Mouse (Mus musculus): ENCODE results near the gene Commd8. TPM values are rescaled to one million over a fixed set of nuclear protein-coding genes. Genes with fewer than 3 reads are reported as not detected.

The Commd8 gene
- polyA plus RNA-seq, 1 experiment from 2014 or later, result 158 TPM

DNA sequence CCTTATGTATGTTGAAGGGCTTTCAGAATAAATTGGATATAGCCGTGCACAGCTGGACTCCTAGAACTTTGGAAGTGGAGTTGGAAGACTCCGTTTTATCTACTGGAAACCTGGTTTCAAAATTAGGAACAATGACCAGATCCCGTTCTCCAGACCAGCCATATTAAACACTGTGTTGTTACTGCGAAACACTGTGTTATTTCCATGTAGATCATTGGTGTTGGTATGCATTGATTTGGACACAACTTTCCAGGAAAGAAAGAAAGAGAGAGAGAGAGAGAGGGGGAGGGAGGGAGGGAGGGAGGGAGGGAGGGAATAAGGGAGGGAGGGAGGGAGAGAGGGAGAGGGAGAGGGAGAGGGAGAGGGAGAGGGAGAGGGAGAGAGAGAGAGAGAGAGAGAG is 7.1 kb upstream of the Commd8 start:
- H3K36me3 ChIP-seq (replicated peaks; ENCODE audit: control insufficient read depth, insufficient read depth), result no peaks in the 10 kb centered on the region
- ATAC-seq (ENCODE audit: low FRiP score) (no peak), DNase-seq (ENCODE audit: low spot score) (no peak)
- H3K9me3 ChIP-seq (ENCODE audit: control insufficient read depth, low read length), result no peaks in the 10 kb centered on the region
- no peaks in the 10 kb centered on the region for H3K27me3 ChIP-seq (ENCODE audit: control insufficient read depth, insufficient read depth, low read length)
- H3K4me1 ChIP-seq (replicated peaks; ENCODE audit: control insufficient read depth, insufficient read depth, low read length), result peaks cover 6% of the 10 kb centered on the region; the same call in 1 of the 2 replicates
- H3K9ac ChIP-seq, result no peak overlapping the region
- peak overlapping the region; percentile 19; the same call in 1 of the 2 replicates for H3K4me2 ChIP-seq (replicated peaks)
- no peak overlapping the region for H3K27ac ChIP-seq
- no peak overlapping the region for H3K4me3 ChIP-seq (replicated peaks; ENCODE audit: low read length)
- WGBS, result 66% methylated on average over 4 of the region's 4 CpGs

DNA sequence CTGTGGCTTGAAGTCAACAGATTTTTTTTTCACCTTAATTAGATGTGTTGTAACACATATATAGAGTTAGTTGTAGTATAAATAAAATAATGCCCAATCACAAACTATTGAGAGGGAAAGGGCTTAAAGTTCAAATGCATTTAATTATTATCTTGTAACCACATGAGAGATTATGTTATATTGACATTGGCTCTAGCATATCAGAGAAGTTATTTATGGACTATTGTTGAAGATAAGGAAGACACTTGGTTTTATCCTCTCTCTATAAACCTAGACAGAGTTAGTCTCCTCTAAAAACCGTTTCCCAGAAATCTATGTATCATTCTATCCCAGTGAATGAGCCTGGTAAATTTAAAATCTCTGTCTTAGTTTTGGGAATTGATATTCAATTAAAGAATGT is 5.5 kb upstream of the Commd8 start:
- peaks cover 6% of the 10 kb centered on the region; the same call in 1 of the 2 replicates for H3K4me1 ChIP-seq (replicated peaks; ENCODE audit: control insufficient read depth, insufficient read depth, low read length)
- no peaks in the 10 kb centered on the region for H3K27me3 ChIP-seq (ENCODE audit: control insufficient read depth, insufficient read depth, low read length)
- 83% methylated on average over 1 of the region's 1 CpGs for WGBS
- H3K9me3 ChIP-seq (ENCODE audit: control insufficient read depth, low read length), result no peaks in the 10 kb centered on the region
- no peak for DNase-seq (ENCODE audit: low spot score)
- H3K9ac ChIP-seq, result no peak overlapping the region
- no peak for ATAC-seq (ENCODE audit: low FRiP score)
- H3K4me2 ChIP-seq (replicated peaks), result no peak overlapping the region
- no peak overlapping the region for H3K27ac ChIP-seq
- no peak overlapping the region for H3K4me3 ChIP-seq (replicated peaks; ENCODE audit: low read length)
- H3K36me3 ChIP-seq (replicated peaks; ENCODE audit: control insufficient read depth, insufficient read depth), result no peaks in the 10 kb centered on the region

DNA sequence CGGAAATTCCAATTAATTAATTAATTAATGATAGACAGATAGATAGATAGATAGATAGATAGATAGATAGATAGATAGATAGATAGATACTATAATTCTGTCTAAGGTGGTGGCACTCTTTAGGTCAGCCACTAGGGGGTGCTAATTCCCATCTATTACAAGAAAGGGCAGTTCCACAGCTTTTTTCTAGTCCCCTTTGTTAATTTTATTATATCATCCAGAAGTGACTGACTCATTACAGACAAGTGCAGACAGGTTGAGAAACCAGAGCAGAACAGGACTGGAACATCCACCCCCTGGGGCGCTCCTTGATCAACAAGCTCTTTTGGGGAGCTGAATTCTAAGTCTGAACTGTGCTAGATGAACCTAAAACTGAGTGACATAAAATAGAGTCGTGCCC is 4.7 kb upstream of the Commd8 start:
- H3K36me3 ChIP-seq (replicated peaks; ENCODE audit: control insufficient read depth, insufficient read depth), result no peaks in the 10 kb centered on the region
- no peaks in the 10 kb centered on the region for H3K27me3 ChIP-seq (ENCODE audit: control insufficient read depth, insufficient read depth, low read length)
- peaks cover 6% of the 10 kb centered on the region; the same call in 1 of the 2 replicates for H3K4me1 ChIP-seq (replicated peaks; ENCODE audit: control insufficient read depth, insufficient read depth, low read length)
- WGBS, result 32% methylated on average over 3 of the region's 3 CpGs
- DNase-seq (ENCODE audit: low spot score) (peak; percentile 38), ATAC-seq (ENCODE audit: low FRiP score) (no peak)
- H3K9ac ChIP-seq, result no peak overlapping the region
- H3K9me3 ChIP-seq (ENCODE audit: control insufficient read depth, low read length), result no peaks in the 10 kb centered on the region
- H3K4me3 ChIP-seq (replicated peaks; ENCODE audit: low read length), result no peak overlapping the region
- H3K4me2 ChIP-seq (replicated peaks), result no peak overlapping the region
- no peak overlapping the region for H3K27ac ChIP-seq

DNA sequence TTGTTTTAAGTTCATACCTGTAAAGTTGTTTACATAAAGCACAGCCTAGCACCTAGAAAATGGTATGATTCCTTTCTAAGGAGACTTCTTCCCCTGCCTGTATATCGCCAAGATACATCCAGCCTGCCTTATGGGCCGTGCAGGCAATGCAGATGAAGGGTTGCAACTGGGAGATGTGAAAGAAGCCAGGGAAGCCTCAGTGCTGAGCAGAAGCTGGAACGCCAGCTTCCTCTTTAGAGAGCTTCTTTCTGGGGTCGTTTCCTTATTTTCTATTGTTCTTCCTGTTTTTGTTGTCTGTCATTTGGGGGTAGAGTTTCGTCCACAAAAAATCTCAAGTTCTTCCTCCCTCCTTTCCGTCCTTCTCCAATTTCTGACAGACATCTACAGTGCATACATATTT is 2.1 kb upstream of the Commd8 start:
- WGBS, result 67% methylated on average over 6 of the region's 6 CpGs
- Histone ChIP-seq H3K27me3 (ENCODE audit: control insufficient read depth, insufficient read depth, low read length) (no peaks in the 10 kb centered on the region), H3K4me1 (replicated peaks; ENCODE audit: control insufficient read depth, insufficient read depth, low read length) (peaks cover 8% of the 10 kb centered on the region), H3K36me3 (replicated peaks; ENCODE audit: control insufficient read depth, insufficient read depth) (no peaks in the 10 kb centered on the region), H3K27ac (no peak overlapping the region), H3K9ac (no peak overlapping the region), H3K4me3 (replicated peaks; ENCODE audit: low read length) (no peak overlapping the region), H3K9me3 (ENCODE audit: control insufficient read depth, low read length) (no peaks in the 10 kb centered on the region), H3K4me2 (replicated peaks) (no peak overlapping the region)
- no peak for ATAC-seq (ENCODE audit: low FRiP score)
- DNase-seq (ENCODE audit: low spot score), result no peak

DNA sequence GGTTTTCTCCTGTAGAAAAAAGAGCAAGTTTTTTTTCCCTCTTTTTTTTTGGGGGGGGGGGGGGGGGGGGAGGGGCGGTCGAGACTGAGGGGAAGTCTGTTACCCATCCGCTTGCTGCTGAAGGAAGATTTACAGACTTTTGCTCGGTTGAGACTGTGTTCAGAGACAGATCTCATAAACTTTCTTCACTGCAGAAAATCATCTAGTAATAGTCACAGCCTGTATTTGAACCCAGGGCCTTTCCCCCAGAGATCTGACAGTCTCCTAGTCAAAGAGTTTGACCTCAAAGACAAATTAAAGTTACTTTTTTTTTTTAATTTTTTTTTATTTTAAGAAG is 264 bp upstream of the Commd8 start:
- Histone ChIP-seq H3K4me1 (replicated peaks; ENCODE audit: control insufficient read depth, insufficient read depth, low read length) (peaks cover 8% of the 10 kb centered on the region), H3K27ac (no peak overlapping the region), H3K4me2 (replicated peaks) (peak overlapping the region; percentile 70), H3K9ac (no peak overlapping the region), H3K27me3 (ENCODE audit: control insufficient read depth, insufficient read depth, low read length) (no peaks in the 10 kb centered on the region), H3K4me3 (replicated peaks; ENCODE audit: low read length) (peak overlapping the region; percentile 70), H3K36me3 (replicated peaks; ENCODE audit: control insufficient read depth, insufficient read depth) (no peaks in the 10 kb centered on the region; the same call in 1 of the 2 replicates), H3K9me3 (ENCODE audit: control insufficient read depth, low read length) (no peaks in the 10 kb centered on the region)
- DNase-seq (ENCODE audit: low spot score) (no peak), ATAC-seq (ENCODE audit: low FRiP score) (peak; percentile 39)
- WGBS, result 0% methylated on average over 4 of the region's 4 CpGs

DNA sequence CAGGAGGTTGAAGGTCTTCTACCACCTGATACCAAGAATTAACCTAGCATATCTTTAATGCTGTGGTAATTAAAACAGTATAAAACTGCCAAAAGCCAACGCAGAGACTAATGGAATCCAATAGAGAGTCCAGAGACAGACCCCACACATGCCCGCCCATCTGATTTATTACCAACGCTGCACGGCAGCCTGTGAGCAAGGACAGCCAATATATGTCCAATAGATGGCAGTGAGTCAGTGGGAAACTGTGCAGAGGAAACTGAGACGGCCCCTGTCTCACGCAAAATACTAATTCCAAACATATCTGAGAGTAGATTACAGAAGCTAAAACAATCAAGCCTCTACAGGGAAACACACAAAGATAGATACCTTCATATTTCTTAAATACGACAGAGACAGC is 3.6 kb downstream of the Commd8 start:
- no peak for ATAC-seq (ENCODE audit: low FRiP score)
- Histone ChIP-seq H3K27ac (no peak overlapping the region), H3K36me3 (replicated peaks; ENCODE audit: control insufficient read depth, insufficient read depth) (peaks cover 33% of the 10 kb centered on the region), H3K4me1 (replicated peaks; ENCODE audit: control insufficient read depth, insufficient read depth, low read length) (peaks cover 8% of the 10 kb centered on the region), H3K9me3 (ENCODE audit: control insufficient read depth, low read length) (no peaks in the 10 kb centered on the region), H3K4me2 (replicated peaks) (no peak overlapping the region), H3K27me3 (ENCODE audit: control insufficient read depth, insufficient read depth, low read length) (no peaks in the 10 kb centered on the region), H3K9ac (no peak overlapping the region), H3K4me3 (replicated peaks; ENCODE audit: low read length) (no peak overlapping the region)
- no peak for DNase-seq (ENCODE audit: low spot score)
- WGBS, result 71% methylated on average over 7 of the region's 7 CpGs

DNA sequence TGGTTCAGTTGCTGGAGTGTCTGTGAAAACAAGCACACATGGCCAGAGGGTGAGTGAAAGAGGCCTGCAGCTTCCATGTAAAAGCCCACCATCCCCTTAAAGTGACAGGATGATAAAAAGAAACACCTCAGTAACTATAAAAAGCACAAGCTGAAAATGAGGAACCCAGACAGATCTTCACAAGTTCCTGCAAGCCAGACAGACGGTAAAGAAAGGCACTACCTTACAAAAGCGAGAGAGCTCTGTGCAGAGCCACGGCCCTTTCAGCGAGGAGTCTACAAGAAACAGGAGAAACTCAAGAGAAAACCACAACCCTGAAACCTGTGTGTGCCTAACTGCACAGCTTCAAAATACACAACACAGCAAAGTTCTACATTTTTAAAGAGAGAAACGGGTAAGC is 5.1 kb downstream of the Commd8 start:
- no peak for ATAC-seq (ENCODE audit: low FRiP score)
- Histone ChIP-seq H3K9me3 (ENCODE audit: control insufficient read depth, low read length) (no peaks in the 10 kb centered on the region), H3K4me2 (replicated peaks) (no peak overlapping the region), H3K36me3 (replicated peaks; ENCODE audit: control insufficient read depth, insufficient read depth) (peaks cover 45% of the 10 kb centered on the region), H3K4me1 (replicated peaks; ENCODE audit: control insufficient read depth, insufficient read depth, low read length) (peaks cover 8% of the 10 kb centered on the region), H3K27me3 (ENCODE audit: control insufficient read depth, insufficient read depth, low read length) (no peaks in the 10 kb centered on the region), H3K9ac (no peak overlapping the region), H3K27ac (no peak overlapping the region), H3K4me3 (replicated peaks; ENCODE audit: low read length) (no peak overlapping the region)
- 87% methylated on average over 5 of the region's 5 CpGs for WGBS
- DNase-seq (ENCODE audit: low spot score), result no peak

DNA sequence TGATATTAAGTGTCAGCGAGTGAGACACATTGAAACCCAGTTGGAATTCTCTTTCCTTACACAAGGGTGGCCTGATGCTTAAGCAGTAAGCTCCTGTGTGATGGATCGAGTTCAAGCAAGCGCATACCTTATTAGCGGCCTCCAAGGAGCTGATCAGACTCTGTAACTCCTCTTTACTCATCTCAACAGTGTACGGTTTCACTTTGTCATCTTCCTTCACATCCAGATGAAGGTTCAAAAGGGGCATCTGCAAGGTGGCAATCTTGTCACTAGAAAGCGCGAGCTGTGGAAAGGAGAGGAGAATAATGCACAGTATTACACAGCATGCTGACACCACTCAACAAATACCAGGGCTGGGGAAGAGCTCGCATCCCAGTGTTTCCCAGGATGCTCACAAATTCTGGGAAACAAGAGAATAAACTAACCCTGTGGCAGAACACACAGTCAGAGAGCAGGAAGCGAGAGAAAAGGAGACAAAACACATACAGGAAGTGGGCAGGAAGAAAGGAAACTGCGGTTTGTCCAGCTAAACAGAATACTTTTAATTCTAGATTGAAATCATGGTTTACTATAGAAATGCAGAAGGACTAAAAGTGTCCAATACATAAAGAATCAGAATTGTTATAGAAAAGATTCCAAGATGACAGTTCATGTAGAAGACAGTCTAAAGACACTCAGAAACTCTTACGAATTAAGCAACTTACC is 7.1 kb downstream of the Commd8 start:
- Histone ChIP-seq H3K4me3 (replicated peaks; ENCODE audit: low read length) (no peak overlapping the region), H3K27me3 (ENCODE audit: control insufficient read depth, insufficient read depth, low read length) (no peaks in the 10 kb centered on the region), H3K9me3 (ENCODE audit: control insufficient read depth, low read length) (no peaks in the 10 kb centered on the region), H3K4me1 (replicated peaks; ENCODE audit: control insufficient read depth, insufficient read depth, low read length) (no peaks in the 10 kb centered on the region), H3K4me2 (replicated peaks) (no peak overlapping the region), H3K27ac (no peak overlapping the region), H3K9ac (no peak overlapping the region), H3K36me3 (replicated peaks; ENCODE audit: control insufficient read depth, insufficient read depth) (peaks cover 51% of the 10 kb centered on the region)
- WGBS, result 89% methylated on average over 11 of the region's 11 CpGs
- ATAC-seq (ENCODE audit: low FRiP score), result no peak
- no peak for DNase-seq (ENCODE audit: low spot score)

DNA sequence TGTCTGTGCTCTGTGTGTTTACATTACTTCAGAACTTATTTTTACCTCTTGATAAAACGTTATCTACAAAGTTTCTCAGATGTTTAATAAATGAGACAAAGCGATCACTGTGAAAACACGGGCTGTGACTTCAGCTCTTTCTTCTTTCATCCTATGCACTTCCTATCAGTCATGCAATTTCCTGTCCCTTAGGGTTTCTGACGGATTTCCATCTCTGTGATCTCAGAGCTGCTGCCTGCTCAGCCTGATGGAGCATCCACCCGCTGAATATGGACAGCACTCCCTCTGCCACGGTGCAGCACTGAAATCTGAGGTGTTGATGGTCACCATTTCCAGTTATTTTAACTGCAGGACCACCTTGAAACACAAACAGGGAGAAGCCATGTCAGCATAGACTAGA is 8.5 kb downstream of the Commd8 start:
- H3K4me3 ChIP-seq (replicated peaks; ENCODE audit: low read length), result no peak overlapping the region
- H3K36me3 ChIP-seq (replicated peaks; ENCODE audit: control insufficient read depth, insufficient read depth), result peaks cover 51% of the 10 kb centered on the region
- no peaks in the 10 kb centered on the region for H3K9me3 ChIP-seq (ENCODE audit: control insufficient read depth, low read length)
- H3K4me1 ChIP-seq (replicated peaks; ENCODE audit: control insufficient read depth, insufficient read depth, low read length), result no peaks in the 10 kb centered on the region
- H3K27ac ChIP-seq, result no peak overlapping the region
- DNase-seq (ENCODE audit: low spot score), result no peak
- WGBS, result 87% methylated on average over 6 of the region's 6 CpGs
- no peaks in the 10 kb centered on the region for H3K27me3 ChIP-seq (ENCODE audit: control insufficient read depth, insufficient read depth, low read length)
- no peak for ATAC-seq (ENCODE audit: low FRiP score)
- no peak overlapping the region for H3K4me2 ChIP-seq (replicated peaks)
- no peak overlapping the region for H3K9ac ChIP-seq

DNA sequence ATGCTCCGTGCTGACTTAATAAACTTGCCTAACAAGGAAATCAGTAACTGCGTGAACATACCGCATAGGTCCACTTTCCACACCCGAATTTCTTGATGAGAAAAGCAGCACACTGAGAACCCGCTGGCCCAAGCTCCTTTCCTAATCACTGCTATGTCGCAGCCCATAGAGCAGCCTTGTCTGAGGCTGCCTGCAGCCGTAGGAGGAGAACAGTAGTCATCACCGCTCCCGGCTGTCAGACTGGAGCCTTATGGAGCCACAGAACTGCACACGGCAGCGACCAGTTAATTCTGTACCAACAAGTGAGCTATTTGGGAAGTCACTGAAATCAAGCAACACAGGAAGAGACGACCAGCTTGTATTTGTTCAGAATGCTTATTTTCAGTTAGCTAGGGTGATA is 9.3 kb downstream of the Commd8 start:
- H3K9ac ChIP-seq, result no peak overlapping the region
- no peak overlapping the region for H3K4me3 ChIP-seq (replicated peaks; ENCODE audit: low read length)
- no peak for ATAC-seq (ENCODE audit: low FRiP score)
- no peaks in the 10 kb centered on the region for H3K9me3 ChIP-seq (ENCODE audit: control insufficient read depth, low read length)
- H3K4me1 ChIP-seq (replicated peaks; ENCODE audit: control insufficient read depth, insufficient read depth, low read length), result no peaks in the 10 kb centered on the region
- no peaks in the 10 kb centered on the region for H3K27me3 ChIP-seq (ENCODE audit: control insufficient read depth, insufficient read depth, low read length)
- no peak for DNase-seq (ENCODE audit: low spot score)
- WGBS, result 93% methylated on average over 12 of the region's 12 CpGs
- no peak overlapping the region for H3K4me2 ChIP-seq (replicated peaks)
- peaks cover 51% of the 10 kb centered on the region for H3K36me3 ChIP-seq (replicated peaks; ENCODE audit: control insufficient read depth, insufficient read depth)
- no peak overlapping the region for H3K27ac ChIP-seq
